Mouse (Mus musculus) gastrocnemius, adult 18-20 months (tissue): ENCODE measurements around the gene Castor2. TPM values are rescaled to one million over a fixed set of nuclear protein-coding genes. Genes with fewer than 3 reads are reported as not detected.

Experiments
- DNase-seq: peaks from one replicate; pipeline ENCODE4 v3.0.0; 2021; ENCODE audit warnings: low spot score
- total RNA-seq, 2 experiments: library from RNA; stranded (reverse); gene quantifications; 2 replicates each; pipeline ENCODE4 v1.2.3; 2021

Castor2 gene
- total RNA-seq, 2 experiments from 2014 or later, result 42.9 to 67.4 TPM

GRCm38 (mm10) chr5:134101883-134102282 lies 2.4 kb downstream of the Castor2 start:
- DNase-seq, result peak; percentile 38

GRCm38 (mm10) chr5:134102720-134103119 lies 3.2 kb downstream of the Castor2 start:
- no peak for DNase-seq

GRCm38 (mm10) chr5:134105829-134106228 lies 6.3 kb downstream of the Castor2 start:
- DNase-seq, result no peak

GRCm38 (mm10) chr5:134114981-134115380 lies 15.5 kb downstream of the Castor2 start:
- DNase-seq, result peak; percentile 79

GRCm38 (mm10) chr5:134115639-134116259 lies 16.2 kb downstream of the Castor2 start:
- DNase-seq, result no peak

GRCm38 (mm10) chr5:134118798-134119407 lies 19.4 kb downstream of the Castor2 start:
- peak; percentile 19 for DNase-seq

GRCm38 (mm10) chr5:134119481-134120120 lies 20.1 kb downstream of the Castor2 start:
- peak; percentile 89 for DNase-seq

- no peak for DNase-seq
These were observed 20.6 kb downstream of the Castor2 start for GRCm38 (mm10) chr5:134120135-134120534.

- peak; percentile 38 for DNase-seq
These were observed 21.8 kb downstream of the Castor2 start for GRCm38 (mm10) chr5:134121138-134121892.

GRCm38 (mm10) chr5:134121893-134122259 lies 22.4 kb downstream of the Castor2 start:
- DNase-seq, result no peak

- DNase-seq, result peak; percentile 79
These were observed 24.3 kb downstream of the Castor2 start for GRCm38 (mm10) chr5:134123846-134124245.

GRCm38 (mm10) chr5:134126232-134126631 lies 26.7 kb downstream of the Castor2 start:
- DNase-seq, result no peak

- no peak for DNase-seq
These were observed 32.1 kb downstream of the Castor2 start for GRCm38 (mm10) chr5:134131586-134131985.

- DNase-seq, result no peak
These were observed 36.5 kb downstream of the Castor2 start for GRCm38 (mm10) chr5:134136022-134136421.

GRCm38 (mm10) chr5:134137933-134138332 lies 38.4 kb downstream of the Castor2 start:
- no peak for DNase-seq

GRCm38 (mm10) chr5:134139429-134139828 lies 39.9 kb downstream of the Castor2 start:
- DNase-seq, result no peak

- DNase-seq, result no peak
These were observed 41.7 kb downstream of the Castor2 start for GRCm38 (mm10) chr5:134141236-134141635.

- no peak for DNase-seq
These were observed 42.9 kb downstream of the Castor2 start for GRCm38 (mm10) chr5:134142381-134142780.

GRCm38 (mm10) chr5:134144986-134145385 lies 45.5 kb downstream of the Castor2 start:
- DNase-seq, result no peak

- no peak for DNase-seq
These were observed 47.8 kb downstream of the Castor2 start for GRCm38 (mm10) chr5:134147194-134147753.

- peak; percentile 46 for DNase-seq
These were observed 48.6 kb downstream of the Castor2 start for GRCm38 (mm10) chr5:134148153-134148552.

GRCm38 (mm10) chr5:134151895-134152294 lies 52.4 kb downstream of the Castor2 start:
- no peak for DNase-seq
